Mouse (Mus musculus) heart, adult 18-20 months (tissue): ENCODE measurements around the gene Ywhag. TPM values are rescaled to one million over a fixed set of nuclear protein-coding genes. Genes with fewer than 3 reads are reported as not detected.

Source experiments
- DNase-seq, 2 experiments: peaks; one replicate each; pipeline ENCODE4 v3.0.0; 2021 to 2022; ENCODE audit warnings: mixed read lengths in 1 of 2
- total RNA-seq, 2 experiments: library from RNA; stranded (reverse); gene quantifications; 2 replicates each; pipeline ENCODE4 v1.2.3; 2021

Gene Ywhag
- total RNA-seq, 2 experiments from 2014 or later = 285 to 287 TPM

DNA sequence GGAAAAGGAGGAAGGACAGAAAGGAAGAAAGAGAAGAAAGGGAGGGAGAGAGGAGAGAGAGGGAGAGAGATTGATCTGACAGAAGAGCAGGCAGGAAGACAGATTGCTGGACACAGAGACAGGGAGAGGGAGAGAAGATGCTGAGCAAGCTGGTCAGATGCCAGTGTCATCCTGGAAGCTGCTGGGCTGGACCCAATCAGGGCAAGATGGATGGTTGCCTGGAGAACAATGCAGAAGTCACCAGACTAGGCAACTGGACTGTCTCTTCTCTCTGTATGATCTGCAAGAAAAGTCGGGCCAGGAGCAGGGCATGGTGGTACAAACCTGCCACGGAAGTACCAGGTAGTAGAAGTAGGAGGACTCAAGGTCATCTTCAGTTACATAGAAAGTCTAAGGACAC is 18.4 kb upstream of the Ywhag start:
- DNase-seq = no peak

DNA sequence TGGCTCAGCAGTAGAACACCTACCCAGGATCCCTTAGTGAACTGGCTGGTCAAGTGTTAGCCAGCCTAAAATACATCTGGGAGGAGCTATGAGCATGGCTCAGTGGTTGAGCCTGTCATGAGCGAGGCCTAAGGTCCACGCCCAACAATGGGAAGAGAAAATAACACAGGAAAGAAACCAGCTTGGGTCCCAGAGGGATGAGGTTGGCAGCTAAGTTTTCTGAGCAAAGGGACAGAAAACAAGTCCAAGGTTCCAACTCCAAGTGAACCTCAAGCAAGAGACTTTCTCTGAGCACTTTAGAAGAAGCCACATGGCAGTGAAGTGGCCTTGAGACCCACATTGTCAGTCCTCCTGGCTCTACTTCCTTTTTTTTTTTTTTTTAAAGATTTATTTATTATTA is 17.2 kb upstream of the Ywhag start:
- no peak for DNase-seq

GRCm38 (mm10) chr5:135950710-135951412 is 16.4 kb upstream of the Ywhag start:
- no peak for DNase-seq

DNA sequence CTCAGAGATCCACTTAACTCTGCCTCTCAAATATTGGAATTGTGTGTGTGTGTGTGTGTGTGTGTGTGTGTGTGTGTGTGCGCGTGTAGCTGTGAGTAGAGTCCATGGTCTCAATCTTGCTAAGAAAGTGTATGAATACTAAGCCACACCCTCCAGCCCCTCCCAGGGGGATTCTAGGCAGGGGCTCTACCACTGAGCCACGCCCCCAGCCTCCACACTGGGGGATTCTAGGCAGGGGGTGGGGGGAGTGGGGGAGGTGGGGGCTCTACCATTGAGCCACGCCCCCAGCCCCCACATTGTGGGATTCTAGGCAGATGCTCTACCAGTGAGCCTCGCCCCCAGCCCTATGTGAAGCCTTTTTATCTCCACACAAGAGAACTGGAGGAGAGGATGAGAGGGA is 12.2 kb upstream of the Ywhag start:
- DNase-seq = no peak

- no peak for DNase-seq
Measured at GRCm38 (mm10) chr5:135945916-135946408, 11.5 kb upstream of the Ywhag start.

GRCm38 (mm10) chr5:135942710-135943109 is 8.3 kb upstream of the Ywhag start:
- DNase-seq = no peak

DNA sequence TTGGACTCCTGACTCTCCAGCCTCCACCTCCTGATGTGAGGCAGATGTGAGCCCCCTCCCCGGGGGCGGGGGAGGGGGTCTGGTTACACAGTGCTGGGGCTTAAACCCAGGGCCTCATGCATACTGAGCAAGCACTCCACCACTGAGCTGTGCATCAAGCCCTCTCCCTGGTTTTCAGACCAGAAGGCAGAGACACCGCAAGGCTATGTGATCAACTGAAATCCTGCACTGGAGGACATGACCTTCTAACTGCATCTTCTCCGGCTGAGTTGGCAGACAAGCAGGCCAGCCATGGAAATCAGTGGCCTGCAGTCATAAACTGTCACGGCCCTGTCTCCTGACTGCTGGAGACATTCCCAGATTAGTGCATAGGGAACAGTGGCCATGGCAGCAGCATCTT is 6.2 kb upstream of the Ywhag start:
- peak; percentile 51 to 66 for DNase-seq

DNA sequence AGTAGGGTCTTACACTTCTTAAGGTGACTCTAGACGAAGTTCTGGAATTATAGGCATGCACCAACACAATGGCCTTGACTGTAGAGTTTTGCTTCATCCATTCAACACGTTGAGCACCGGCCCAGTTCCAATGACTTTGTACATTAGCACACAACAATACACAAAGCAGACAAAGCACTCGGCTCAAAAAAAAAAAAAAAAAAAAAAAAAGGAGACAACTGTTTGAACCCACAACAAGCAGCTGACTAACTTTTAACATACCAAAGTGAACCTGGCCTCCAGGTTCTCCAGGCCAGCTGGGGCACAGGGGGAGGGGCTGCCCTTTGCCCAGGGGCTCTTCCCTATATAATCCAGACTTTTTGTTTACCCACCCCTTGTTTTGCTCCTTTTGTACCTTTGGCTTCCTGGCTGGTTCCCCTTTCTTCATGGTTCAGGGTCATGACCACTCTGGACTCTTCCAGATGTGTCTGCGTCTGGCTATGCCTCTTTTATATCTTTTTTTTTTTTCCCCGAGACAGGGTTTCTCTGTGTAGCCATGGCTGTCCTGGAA is 1.3 kb upstream of the Ywhag start:
- no peak for DNase-seq

DNA sequence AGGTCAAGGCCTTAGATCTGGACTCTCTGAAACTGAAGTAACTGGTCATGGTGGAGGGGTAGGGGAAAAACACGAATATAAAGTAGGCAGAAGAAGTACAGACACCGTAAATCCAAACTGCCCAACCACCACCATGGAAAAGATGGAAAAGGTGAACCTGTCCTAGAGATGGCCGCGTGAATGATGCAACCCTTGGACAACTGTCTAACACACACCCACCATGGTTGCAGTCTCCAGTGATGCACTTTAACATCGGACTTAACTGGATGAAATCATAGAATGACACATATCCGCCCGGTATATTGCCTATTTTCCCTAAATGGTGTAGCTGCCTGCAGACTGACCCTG is 734 bp upstream of the Ywhag start:
- no peak for DNase-seq

GRCm38 (mm10) chr5:135933900-135934441 is 445 bp downstream of the Ywhag start:
- DNase-seq = peak; percentile 75 to 76

DNA sequence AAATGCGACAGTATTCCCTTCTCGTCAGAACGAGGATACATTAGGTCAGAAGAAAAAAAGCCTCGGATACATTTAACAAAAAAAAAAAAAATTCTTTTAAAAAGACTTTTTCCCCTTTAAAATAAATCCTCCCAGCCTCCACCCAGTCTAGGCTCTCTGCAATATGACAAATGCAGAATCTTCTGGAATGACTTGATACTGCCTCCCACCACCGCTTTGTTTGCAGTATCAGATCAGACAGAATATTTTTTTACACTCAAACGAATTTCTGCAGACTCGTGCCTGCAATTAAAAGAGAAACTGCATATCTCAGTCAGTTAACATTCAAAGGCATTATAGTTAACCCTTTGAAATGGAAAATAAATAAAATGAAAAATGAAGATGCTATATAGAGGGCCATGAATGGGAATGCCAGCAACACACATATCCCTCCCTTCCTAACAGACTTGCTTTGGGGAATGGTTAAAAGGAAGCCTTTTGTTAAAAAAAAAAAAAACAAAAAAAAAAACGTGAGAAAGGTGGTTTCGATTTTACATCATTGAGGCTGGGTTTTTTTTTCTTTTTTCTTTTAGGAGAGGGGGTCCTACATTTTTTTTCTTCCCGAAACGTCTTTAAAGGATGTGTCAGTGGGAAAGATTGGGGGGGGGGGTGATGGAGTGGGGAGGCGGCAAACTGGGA is 1.1 kb downstream of the Ywhag start:
- no peak for DNase-seq

GRCm38 (mm10) chr5:135932359-135932758 is 2.1 kb downstream of the Ywhag start:
- DNase-seq = no peak

GRCm38 (mm10) chr5:135931526-135931925 is 2.9 kb downstream of the Ywhag start:
- no peak for DNase-seq

GRCm38 (mm10) chr5:135929685-135930424 is 4.6 kb downstream of the Ywhag start:
- DNase-seq = no peak

- no peak for DNase-seq
Measured at GRCm38 (mm10) chr5:135923901-135924300, 10.5 kb downstream of the Ywhag start.

DNA sequence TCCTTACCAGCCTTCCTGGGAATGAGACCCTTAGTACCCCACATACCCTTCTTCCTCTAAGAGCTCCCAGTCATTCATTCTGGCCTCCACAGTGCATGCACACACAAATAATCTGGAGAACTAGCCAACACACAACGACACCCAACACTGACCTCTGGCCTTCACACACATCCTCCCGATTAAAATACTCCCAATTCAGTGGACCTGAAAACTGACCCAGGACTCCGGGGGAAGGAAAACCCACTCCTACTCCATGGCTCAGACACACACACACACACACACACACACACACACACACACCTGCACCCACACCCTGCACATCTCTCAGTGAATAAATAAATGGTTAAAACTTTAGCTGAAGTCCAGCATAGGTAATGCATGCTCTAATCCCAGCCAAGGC is 14.5 kb downstream of the Ywhag start:
- DNase-seq = no peak

DNA sequence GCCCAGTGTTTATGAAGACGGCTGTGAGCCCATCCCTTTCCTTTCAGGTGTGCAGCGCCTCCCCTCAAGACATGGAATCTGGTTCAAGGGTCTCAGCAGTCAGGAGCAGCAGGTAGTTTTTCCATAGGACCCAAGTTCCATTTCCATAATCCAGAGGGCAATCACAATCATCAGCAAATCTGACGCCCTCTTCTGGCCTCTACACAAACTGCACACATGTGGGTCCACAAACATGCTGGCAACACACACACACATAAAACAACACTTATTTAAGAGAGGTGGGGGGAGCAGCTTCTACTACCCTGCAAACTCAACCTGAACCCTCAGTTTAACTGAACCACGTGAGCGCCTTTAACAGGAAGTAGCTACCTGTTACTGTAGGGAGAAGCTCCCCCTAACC is 15.8 kb downstream of the Ywhag start:
- DNase-seq = no peak

DNA sequence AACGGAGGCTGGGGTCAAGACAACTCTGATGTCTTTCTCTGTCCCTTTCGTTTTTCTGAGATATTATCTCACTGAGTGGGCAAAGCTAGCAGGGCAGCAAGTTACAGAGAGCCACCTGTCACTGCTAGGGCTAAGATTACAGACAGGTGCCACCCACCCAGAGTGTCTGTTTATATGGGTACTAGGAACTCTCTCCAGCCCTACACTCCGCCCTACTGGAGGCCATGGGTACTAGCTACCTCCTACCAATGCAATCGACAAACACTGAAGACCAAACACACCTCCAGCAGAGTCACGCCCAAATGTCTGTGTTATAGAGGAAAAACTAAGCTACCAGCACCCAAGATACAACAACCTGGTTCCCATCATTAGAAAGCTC is 16.4 kb downstream of the Ywhag start:
- DNase-seq = no peak

DNA sequence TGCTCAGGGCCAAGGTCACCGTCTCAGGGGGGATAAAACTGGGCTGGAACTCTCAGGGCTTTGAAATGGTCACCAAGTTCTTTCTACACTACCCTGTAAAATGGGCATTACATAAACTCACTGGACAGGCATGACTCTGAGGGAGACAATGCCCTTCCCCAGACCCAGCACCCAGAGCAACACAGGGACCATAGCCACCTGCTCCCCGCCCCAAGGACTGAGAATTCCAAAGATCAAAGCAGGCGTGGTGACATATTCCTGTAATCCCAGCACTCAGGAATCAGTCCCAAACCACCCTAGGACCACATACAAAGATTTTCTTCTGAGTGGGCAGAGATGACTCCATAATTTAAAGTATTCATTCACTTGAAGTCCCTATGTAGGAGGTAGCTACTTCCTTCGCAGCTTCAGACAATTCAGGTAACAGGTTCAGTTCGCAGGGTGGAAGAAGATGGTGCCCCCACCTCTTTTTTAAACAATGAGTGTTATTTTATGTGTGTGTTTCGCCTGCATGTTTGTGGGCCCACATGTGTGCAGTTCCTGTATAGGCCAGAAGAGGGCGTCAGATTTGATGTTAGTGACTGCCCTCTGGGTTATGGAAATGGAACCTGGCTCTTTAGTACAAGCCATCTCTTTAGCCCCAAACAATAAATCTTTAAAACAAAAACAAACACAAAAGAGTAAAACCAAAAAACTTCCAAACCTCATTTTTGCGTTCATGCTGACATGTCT is 16.9 kb downstream of the Ywhag start:
- DNase-seq = no peak

GRCm38 (mm10) chr5:135916601-135917000 is 17.8 kb downstream of the Ywhag start:
- peak in 1 of 2 experiments; percentile 48 for DNase-seq

DNA sequence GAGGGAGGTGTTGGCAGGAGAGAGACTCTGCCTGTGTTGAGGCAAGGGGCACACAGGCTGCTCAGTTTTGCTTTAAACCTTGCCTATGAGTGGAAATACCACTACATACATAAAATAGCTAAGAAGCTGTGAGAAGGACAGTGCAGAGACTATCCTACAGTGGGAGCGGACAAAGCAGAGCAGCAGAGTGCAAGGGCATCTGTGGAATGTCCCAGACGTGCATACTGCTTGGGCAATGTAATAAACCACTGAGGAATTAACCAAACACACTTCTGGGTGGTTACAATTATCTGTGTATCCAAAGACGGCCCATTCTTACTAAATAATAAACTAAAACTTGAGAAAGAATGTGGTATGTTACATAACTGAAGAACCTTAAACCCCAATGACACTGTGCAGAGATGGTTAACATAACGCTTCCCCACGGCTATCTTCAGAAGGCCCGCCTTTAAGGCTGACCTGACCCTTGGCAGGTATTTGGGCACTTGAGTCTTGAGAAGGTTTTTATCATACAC is 18.3 kb downstream of the Ywhag start:
- DNase-seq = no peak

DNA sequence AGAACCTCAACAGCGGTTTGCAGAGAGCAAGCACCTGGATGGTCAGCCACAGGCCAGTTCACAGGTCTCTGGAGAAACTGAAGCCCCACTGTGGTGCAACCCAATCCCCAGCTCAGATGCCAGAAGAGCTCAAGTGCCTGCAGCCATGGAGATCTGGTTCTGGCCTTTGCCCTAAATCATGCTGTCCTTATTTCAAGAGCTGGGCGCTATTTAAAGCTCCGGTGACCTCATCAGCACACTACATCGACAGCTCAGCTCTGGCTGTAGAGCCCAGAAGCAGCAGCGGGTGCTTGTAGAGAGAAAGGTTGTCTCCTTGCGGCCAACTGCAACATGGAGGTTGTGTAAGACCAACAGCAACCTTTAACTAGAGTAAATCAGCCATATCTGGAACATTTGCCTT is 20.3 kb downstream of the Ywhag start:
- peak; percentile 79 to 88 for DNase-seq
